ENCODE assay signal across 8 mouse cellular contexts in the genomic region with DNA sequence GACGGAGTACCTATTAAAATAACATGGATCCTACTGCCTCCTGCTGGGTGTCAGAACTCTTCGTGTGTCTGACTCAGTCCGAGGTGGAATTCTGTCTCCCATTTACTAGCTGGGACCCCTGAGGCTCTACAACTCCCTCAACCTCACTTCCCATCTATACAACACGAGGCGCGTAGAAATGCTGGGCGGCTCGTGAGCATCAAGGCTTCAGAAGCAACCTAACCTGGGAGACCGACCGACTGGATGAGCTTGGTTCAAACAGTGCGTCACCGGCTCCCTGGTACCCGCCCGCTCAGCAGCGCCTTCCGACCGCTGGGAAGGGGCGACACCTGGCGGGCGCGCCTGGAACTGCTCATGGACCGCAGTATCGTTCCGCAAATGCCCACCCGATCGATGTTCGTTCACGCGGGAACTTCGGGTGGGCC. TPM values are rescaled to one million over a fixed set of nuclear protein-coding genes. Genes with fewer than 3 reads are reported as not detected.
A peak's percentile ranks its signal among the peaks of the same experiment; 100 is the strongest.
DNase-seq lines count a peak whose midpoint lies in the region; ATAC-seq lines count a peak whose summit lies in the region.

No protein-coding gene starts in this region.

- peaks cover 79% of the 10 kb centered on the region for H3K27me3 ChIP-seq in forebrain, embryonic 10.5 days (ENCODE audit: poor library complexity, severe bottlenecking)
- peaks cover 30% of the 10 kb centered on the region for H3K27me3 ChIP-seq in heart, embryonic 15.5 days
- H3K27me3 ChIP-seq in liver, embryonic 13.5 days, result peaks cover 25% of the 10 kb centered on the region
- no peaks in the 10 kb centered on the region for H3K27me3 ChIP-seq in stomach, embryonic 15.5 days (replicated peaks)

- WGBS in forebrain, embryonic 10.5 days, result 2% methylated on average over 30 of the region's 30 CpGs
- WGBS in heart, embryonic 15.5 days, result 1% methylated on average over 30 of the region's 30 CpGs
- WGBS in liver, embryonic 13.5 days (ENCODE audit: insufficient replicate concordance), result under 1% methylated on average over 30 of the region's 30 CpGs
- WGBS in stomach, embryonic 15.5 days, result under 1% methylated on average over 30 of the region's 30 CpGs

- no peak overlapping the region for H3K9ac ChIP-seq in heart, embryonic 15.5 days
- H3K9ac ChIP-seq in liver, embryonic 13.5 days, result no peak overlapping the region
- H3K9ac ChIP-seq in stomach, embryonic 15.5 days, result no peak overlapping the region

- peak overlapping the region; percentile 59 for H3K4me2 ChIP-seq in heart, embryonic 15.5 days
- H3K4me2 ChIP-seq in liver, embryonic 13.5 days, result peak overlapping the region; percentile 21
- H3K4me2 ChIP-seq in stomach, embryonic 15.5 days, result peak overlapping the region; percentile 56

- no peaks in the 10 kb centered on the region for H3K36me3 ChIP-seq in forebrain, embryonic 10.5 days (replicated peaks)
- no peaks in the 10 kb centered on the region for H3K36me3 ChIP-seq in heart, embryonic 15.5 days
- no peaks in the 10 kb centered on the region for H3K36me3 ChIP-seq in liver, embryonic 13.5 days
- H3K36me3 ChIP-seq in stomach, embryonic 15.5 days, result no peaks in the 10 kb centered on the region

- peak overlapping the region; percentile 49 for H3K4me3 ChIP-seq in brown adipose tissue, adult 24 weeks (ENCODE audit: insufficient read depth, low read depth, low read length)
- peak overlapping the region; percentile 40 for H3K4me3 ChIP-seq in forebrain, embryonic 10.5 days
- H3K4me3 ChIP-seq in heart, embryonic 15.5 days, result peak overlapping the region; percentile 34
- no peak overlapping the region for H3K4me3 ChIP-seq in liver, embryonic 13.5 days (replicated peaks)
- H3K4me3 ChIP-seq in stomach, embryonic 15.5 days (replicated peaks), result peak overlapping the region; percentile 23

- DNase-seq in CD4-positive helper T cell, adult 2 months (ENCODE audit: low read depth, low spot score), result peak; percentile 87
- peak; percentile 79 for DNase-seq in forebrain, embryonic 10.5 days (ENCODE audit: extremely low spot score, low spot score)
- DNase-seq in kidney, postnatal 14 days, result peak; percentile 89
- DNase-seq in liver, embryonic 13.5 days, result peak; percentile 59
- peak; percentile 88 for DNase-seq in neural tube, embryonic 10.5 days (ENCODE audit: extremely low spot score, low spot score)

- no peaks in the 10 kb centered on the region for H3K9me3 ChIP-seq in forebrain, embryonic 10.5 days
- no peaks in the 10 kb centered on the region for H3K9me3 ChIP-seq in heart, embryonic 15.5 days (replicated peaks)
- no peaks in the 10 kb centered on the region for H3K9me3 ChIP-seq in liver, embryonic 13.5 days (replicated peaks)
- no peaks in the 10 kb centered on the region for H3K9me3 ChIP-seq in stomach, embryonic 15.5 days

- 0 out of 2 replicates have a peak, but pooled peaks cover 3% of the 10 kb centered on the region for H3K4me1 ChIP-seq in brown adipose tissue, adult 24 weeks (ENCODE audit: control insufficient read depth, insufficient read depth, insufficient read length, low read length)
- H3K4me1 ChIP-seq in forebrain, embryonic 10.5 days, result peaks cover 14% of the 10 kb centered on the region
- peaks cover 16% of the 10 kb centered on the region for H3K4me1 ChIP-seq in heart, embryonic 15.5 days (replicated peaks)
- peaks cover 8% of the 10 kb centered on the region for H3K4me1 ChIP-seq in liver, embryonic 13.5 days (replicated peaks)
- peaks cover 3% of the 10 kb centered on the region for H3K4me1 ChIP-seq in stomach, embryonic 15.5 days

- ATAC-seq in heart, embryonic 15.5 days (replicated peaks; ENCODE audit: insufficient number of reproducible peaks, insufficient read depth, low FRiP score, low read depth), result peak; percentile 53; the same call in 1 of the 2 replicates
- ATAC-seq in liver, embryonic 13.5 days (ENCODE audit: low read depth), result peak; percentile 20; the same call in 1 of the 2 replicates
- peak; percentile 66; the same call in 1 of the 2 replicates for ATAC-seq in stomach, embryonic 15.5 days (ENCODE audit: insufficient read depth, low FRiP score, low read depth)

- no peak overlapping the region for H3K27ac ChIP-seq in brown adipose tissue, adult 24 weeks (replicated peaks; ENCODE audit: low read depth, low read length)
- H3K27ac ChIP-seq in forebrain, embryonic 10.5 days, result no peak overlapping the region
- H3K27ac ChIP-seq in heart, embryonic 15.5 days, result no peak overlapping the region
- H3K27ac ChIP-seq in liver, embryonic 13.5 days, result no peak overlapping the region
- no peak overlapping the region for H3K27ac ChIP-seq in stomach, embryonic 15.5 days

RNA-seq across cellular contexts. Expression of a gene that starts 36.9 kb away (rescaled TPM):
- 7.6 and 16.2 TPM in 2 replicates for polyA plus RNA-seq in brown adipose tissue, adult 24 weeks (2012; ENCODE audit: insufficient read depth, insufficient read length, missing spikeins)
- polyA plus RNA-seq in forebrain, embryonic 10.5 days (2016; fragmentation: Nextera tagmentation; extraction: Ambion mirVana), result 66.0 and 66.4 TPM in 2 replicates
- 44.8 and 45.1 TPM in 2 replicates for polyA plus RNA-seq in heart, embryonic 15.5 days (2015; fragmentation: Nextera tagmentation; extraction: Ambion mirVana)
- 35.3 and 43.9 TPM in 2 replicates for polyA plus RNA-seq in liver, embryonic 13.5 days (2015; fragmentation: Nextera tagmentation; extraction: Ambion mirVana)
- polyA plus RNA-seq in stomach, embryonic 15.5 days (2015; fragmentation: Nextera tagmentation; extraction: Ambion mirVana), result 52.8 and 54.8 TPM in 2 replicates
